Mouse (Mus musculus) cortical plate, adult 2 months (tissue): ENCODE data around the gene Hao1.

Experiments used
- CTCF ChIP-seq: fragments of 200-500 bp; IDR thresholded peaks from 2 replicates; pipeline ENCODE4 v1.5.1; 2011; ENCODE audit warnings: mild to moderate bottlenecking, control low read depth, low read length; ENCODE audit not compliant: insufficient read depth; ENCODE audit errors: extremely low read depth
- POLR2A ChIP-seq: fragments of 200-500 bp; IDR thresholded peaks from 2 replicates; pipeline ENCODE4 v1.6.1; 2011; ENCODE audit warnings: mild to moderate bottlenecking, low read length, control low read depth; ENCODE audit not compliant: insufficient read depth; ENCODE audit errors: extremely low read depth

DNA sequence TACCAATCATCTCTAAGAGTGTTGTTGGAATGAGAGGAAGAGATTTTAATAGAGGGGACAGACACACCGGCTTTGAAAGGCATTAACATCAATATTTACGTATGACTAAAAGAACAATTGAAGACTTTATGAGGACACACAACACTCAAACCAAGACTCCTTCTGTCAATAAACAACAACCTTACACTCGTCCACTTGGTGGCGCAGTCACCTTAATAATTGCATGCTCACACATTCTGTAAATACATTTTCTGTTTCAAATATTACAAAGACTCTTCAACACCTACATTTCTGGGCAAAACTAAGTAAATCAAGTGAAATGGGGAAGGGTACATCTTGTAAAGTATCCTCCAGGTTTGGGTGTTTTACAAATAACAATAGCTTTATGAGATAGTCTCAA, 4.4 kb downstream of the Hao1 start:
- TF ChIP-seq CTCF (peak; percentile 43; the same call in 1 of the 2 replicates), POLR2A (no peak)
